Mouse (Mus musculus): ENCODE results near the gene Hspa5.

DNA sequence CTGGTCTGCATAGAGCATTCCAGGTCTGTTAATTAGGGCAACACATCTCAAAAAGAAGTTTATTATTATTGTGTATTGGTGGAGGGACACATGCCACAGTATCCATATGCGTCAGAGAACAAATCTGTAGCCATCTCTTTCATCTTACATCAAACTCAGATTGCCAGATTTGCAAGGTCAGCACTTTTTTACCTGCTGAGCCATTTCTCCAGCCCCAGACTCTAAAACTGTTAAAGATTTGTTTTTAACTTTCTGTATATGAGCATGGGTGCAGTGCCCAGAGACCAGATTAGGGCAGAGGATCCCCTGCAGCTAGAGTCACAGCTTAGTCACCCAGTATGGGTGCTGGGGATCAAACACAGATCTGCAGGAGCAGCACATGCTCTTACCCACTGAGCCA lies 35.1 kb upstream of the Hspa5 start:
- TF ChIP-seq POLR2A (IDR thresholded peaks at IDR 0.05; ENCODE audit: insufficient read length, low read depth) (no peak), MAX (IDR thresholded peaks at IDR 0.05; ENCODE audit: low read depth) (no peak), POLR2AphosphoS2 (IDR thresholded peaks at IDR 0.05; ENCODE audit: insufficient read length, low read depth) (no peak), MYOG (IDR thresholded peaks at IDR 0.05; ENCODE audit: control insufficient read depth in 1 of 3, insufficient read depth in 1 of 3, insufficient read length in 2 of 3, low read depth in 2 of 3) (no peak), USF1 (IDR thresholded peaks at IDR 0.05; ENCODE audit: low read depth) (no peak), SRF (IDR thresholded peaks at IDR 0.05; ENCODE audit: control insufficient read depth, insufficient read length, low read depth) (no peak), MYOD1 (IDR thresholded peaks at IDR 0.05; ENCODE audit: control insufficient read depth in 1 of 3, insufficient read length in 2 of 3, low read depth in 2 of 3) (no peak), TCF3 (IDR thresholded peaks at IDR 0.05; ENCODE audit: insufficient read length, low read depth) (no peak), REST (IDR thresholded peaks at IDR 0.05; ENCODE audit: insufficient read depth, insufficient read length) (no peak)
